Mouse (Mus musculus) neural tube, embryonic 14.5 days (tissue): ENCODE measurements at regions not wholly inside any gene's neighbourhood (a gene's known extent, or its start where the extent isn't known, plus 50 kb on each side); places are given as distances from the start of the nearest gene placed in this dataset.
A peak's percentile ranks its signal among the peaks of the same experiment; 100 is the strongest.

Experiments
- ATAC-seq: fragments of 200-750 bp; cut with Nextera tagmentation; 2 replicates; pipeline ENCODE4 v1.8.0; 2017; ENCODE audit warnings: low read depth, mild to moderate bottlenecking, moderate TSS enrichment, moderate library complexity
- H3K27ac ChIP-seq: fragments of 300-500 bp; sonication (generic); 2 replicates; pipeline ENCODE4 v1.5.1; 2014; ENCODE audit warnings: low read depth, mild to moderate bottlenecking, control low read depth, low read length, moderate library complexity, mixed read lengths
- H3K27me3 ChIP-seq: fragments of 300-500 bp; sonication (generic); 2 replicates; pipeline ENCODE4 v1.6.1; 2014; ENCODE audit warnings: low read length; ENCODE audit not compliant: control insufficient read depth, insufficient read depth
- H3K36me3 ChIP-seq: fragments of 300-500 bp; sonication (generic); 2 replicates; pipeline ENCODE4 v1.6.1; 2014; ENCODE audit warnings: low read length, mixed read lengths; ENCODE audit not compliant: control insufficient read depth, insufficient read depth
- H3K4me1 ChIP-seq: fragments of 300-500 bp; sonication (generic); 2 replicates; pipeline ENCODE4 v1.6.1; 2014; ENCODE audit warnings: low read length; ENCODE audit not compliant: control insufficient read depth, insufficient read depth
- H3K4me2 ChIP-seq: fragments of 300-500 bp; sonication (generic); 2 replicates; pipeline ENCODE4 v1.6.1; 2014; ENCODE audit warnings: mild to moderate bottlenecking, low read depth, low read length, control low read depth
- H3K4me3 ChIP-seq: fragments of 300-500 bp; sonication (generic); 2 replicates; pipeline ENCODE4 v1.5.1; 2014; ENCODE audit warnings: low read depth, low read length, control low read depth, mixed read lengths
- H3K9ac ChIP-seq: fragments of 300-500 bp; sonication (generic); replicated peaks from 2 replicates; pipeline ENCODE4 v1.6.1; 2014; ENCODE audit warnings: low read depth, mild to moderate bottlenecking, control low read depth, low read length, mixed read lengths
- H3K9me3 ChIP-seq: fragments of 300-500 bp; sonication (generic); 2 replicates; pipeline ENCODE4 v1.6.1; 2016; ENCODE audit warnings: low read length; ENCODE audit not compliant: control insufficient read depth
- WGBS: fragments of 180-500 bp; shearing (Covaris S2); extraction: QIAGEN DNeasy Blood & Tissue Kit; methylation state at CpG from one replicate; pipeline ENCODE4 v1.1.7; 2014; 5-methylcytosine and 5-hydroxymethylcytosine counted together

DNA sequence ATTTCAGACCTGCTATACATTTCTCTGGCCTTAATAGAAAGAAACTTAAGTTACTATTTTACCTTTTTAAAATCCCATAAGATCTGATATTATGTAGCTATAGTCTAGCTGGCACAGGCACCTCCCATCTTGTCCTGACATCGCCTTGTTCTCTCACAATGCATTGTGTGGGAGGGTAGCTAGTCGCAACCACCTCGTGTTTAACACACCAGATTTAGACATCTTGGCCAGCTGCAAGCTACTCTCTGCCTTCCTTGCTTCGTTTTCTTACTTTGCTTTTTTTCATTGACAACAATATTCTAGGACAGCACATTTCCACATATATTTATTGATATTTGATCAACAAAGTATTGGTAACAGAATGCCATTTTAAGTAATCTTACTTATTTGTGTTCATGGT is 314.4 kb upstream of the Sall1 start:
- ATAC-seq, result no peak
- no peaks in the 10 kb centered on the region for H3K4me1 ChIP-seq
- H3K9ac ChIP-seq, result no peak overlapping the region
- no peaks in the 10 kb centered on the region for H3K36me3 ChIP-seq
- 73% methylated on average over 4 of the region's 4 CpGs for WGBS
- H3K27ac ChIP-seq, result no peak overlapping the region
- H3K4me2 ChIP-seq, result no peak overlapping the region
- no peaks in the 10 kb centered on the region for H3K9me3 ChIP-seq
- no peak overlapping the region for H3K4me3 ChIP-seq
- no peaks in the 10 kb centered on the region for H3K27me3 ChIP-seq

DNA sequence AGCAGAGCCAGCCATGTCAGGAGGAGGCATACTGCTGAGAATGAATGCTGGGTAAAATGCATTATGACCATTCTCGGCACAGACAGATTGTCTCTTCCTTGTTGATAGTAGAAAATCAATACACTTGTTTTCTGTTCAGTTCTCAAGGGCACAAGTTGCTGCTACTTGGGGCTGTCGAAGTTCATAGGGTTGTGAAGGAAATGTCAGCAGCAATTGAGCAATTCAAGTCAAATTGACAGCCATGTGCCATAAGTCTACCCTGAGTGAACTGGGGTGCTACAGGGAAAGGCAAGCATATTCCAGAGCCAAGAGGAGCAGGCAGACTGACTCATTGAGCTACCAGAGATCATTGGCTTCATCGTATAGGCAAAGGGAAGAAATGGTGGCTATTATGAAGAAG is 301.6 kb upstream of the Sall1 start:
- H3K9ac ChIP-seq, result no peak overlapping the region
- H3K9me3 ChIP-seq, result no peaks in the 10 kb centered on the region
- no peak overlapping the region for H3K4me3 ChIP-seq
- no peak for ATAC-seq
- no peaks in the 10 kb centered on the region for H3K36me3 ChIP-seq
- H3K27me3 ChIP-seq, result no peaks in the 10 kb centered on the region
- H3K27ac ChIP-seq, result no peak overlapping the region
- no peaks in the 10 kb centered on the region for H3K4me1 ChIP-seq
- 77% methylated on average over 3 of the region's 3 CpGs for WGBS
- H3K4me2 ChIP-seq, result no peak overlapping the region

DNA sequence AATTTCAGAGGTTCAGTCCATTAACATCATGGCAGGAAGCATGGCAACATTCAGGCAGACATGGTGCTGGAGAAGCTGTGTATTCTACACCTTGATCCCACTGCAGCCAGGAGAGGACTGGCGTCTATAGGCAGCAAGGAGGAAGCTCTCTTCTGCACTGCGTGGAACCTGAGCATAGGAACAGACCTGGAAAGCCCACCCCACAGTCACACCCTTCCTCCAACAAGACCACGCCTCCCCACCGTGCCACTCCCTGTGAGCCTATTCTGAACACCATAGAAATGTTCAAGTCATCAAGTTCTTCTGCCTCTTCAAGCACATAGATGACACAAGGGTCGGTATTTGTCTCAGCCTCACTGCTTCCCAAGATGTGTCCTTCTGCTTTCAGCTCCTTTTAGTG is 297.7 kb upstream of the Sall1 start:
- 92% methylated on average over 5 of the region's 5 CpGs for WGBS
- Histone ChIP-seq H3K4me3 (no peak overlapping the region), H3K36me3 (no peaks in the 10 kb centered on the region), H3K4me2 (no peak overlapping the region), H3K9me3 (no peaks in the 10 kb centered on the region), H3K9ac (no peak overlapping the region), H3K27me3 (no peaks in the 10 kb centered on the region), H3K4me1 (no peaks in the 10 kb centered on the region), H3K27ac (no peak overlapping the region)
- no peak for ATAC-seq

DNA sequence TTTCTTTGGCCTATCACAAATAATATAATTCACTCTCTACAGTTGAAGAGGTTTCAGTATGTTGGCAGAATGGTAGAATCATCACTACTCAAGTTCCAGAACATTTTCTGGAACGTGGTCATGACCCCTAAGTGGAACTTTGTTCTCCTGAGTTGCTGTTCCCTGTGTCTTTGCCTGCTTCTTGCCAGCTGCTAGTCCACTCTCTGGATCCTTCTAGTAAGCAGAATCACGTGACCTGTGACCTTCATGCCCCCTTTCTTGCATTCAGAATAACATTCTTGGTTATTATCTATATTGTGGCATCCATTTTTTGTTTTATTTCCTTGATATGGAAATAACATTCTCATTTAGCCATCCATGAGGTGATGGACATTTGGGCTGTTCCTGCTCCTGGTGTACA is 291.5 kb upstream of the Sall1 start:
- no peaks in the 10 kb centered on the region for H3K27me3 ChIP-seq
- WGBS, result 83% methylated on average over 2 of the region's 2 CpGs

DNA sequence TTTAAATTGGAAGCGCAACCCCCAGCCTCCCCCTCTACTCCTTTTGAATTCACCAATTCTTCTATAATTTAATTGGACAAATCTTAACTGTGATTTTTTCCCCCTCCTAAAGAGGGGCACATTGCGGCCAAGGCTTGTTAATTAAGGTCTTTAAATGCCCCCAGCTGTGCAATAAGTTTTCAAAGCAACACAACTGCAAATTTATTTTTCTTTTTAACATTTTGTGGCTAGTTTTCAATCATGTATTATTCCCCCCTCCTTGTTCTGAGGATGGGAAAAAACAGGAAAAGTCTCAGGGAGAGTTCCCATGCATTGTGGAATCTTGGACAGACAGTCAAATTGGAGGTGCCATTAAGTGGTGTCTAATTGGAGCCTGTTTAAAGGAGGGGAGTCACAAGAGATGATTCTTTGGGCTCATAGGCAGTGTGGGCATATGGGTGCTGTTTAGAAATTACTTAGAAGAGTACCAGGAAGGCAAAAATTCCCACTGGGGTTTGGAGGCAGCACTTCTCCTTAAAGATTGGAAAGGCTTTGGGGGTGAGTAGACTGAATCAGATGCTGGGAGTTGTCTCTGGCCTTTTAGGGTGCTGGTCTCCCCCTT is 281.9 kb upstream of the Sall1 start:
- Histone ChIP-seq H3K4me1 (peaks cover 3% of the 10 kb centered on the region; the same call in 1 of the 2 replicates), H3K36me3 (no peaks in the 10 kb centered on the region), H3K27ac (no peak overlapping the region), H3K27me3 (no peaks in the 10 kb centered on the region), H3K4me2 (no peak overlapping the region), H3K9me3 (no peaks in the 10 kb centered on the region), H3K9ac (no peak overlapping the region), H3K4me3 (no peak overlapping the region)
- 63% methylated on average over 2 of the region's 2 CpGs for WGBS
- no peak for ATAC-seq

More for the DNA sequence above, 291.5 kb upstream of the Sall1 start:
- Histone ChIP-seq H3K9ac (no peak overlapping the region), H3K27ac (no peak overlapping the region), H3K4me2 (no peak overlapping the region), H3K4me1 (no peaks in the 10 kb centered on the region), H3K36me3 (no peaks in the 10 kb centered on the region), H3K9me3 (no peaks in the 10 kb centered on the region), H3K4me3 (no peak overlapping the region)
- ATAC-seq, result no peak

DNA sequence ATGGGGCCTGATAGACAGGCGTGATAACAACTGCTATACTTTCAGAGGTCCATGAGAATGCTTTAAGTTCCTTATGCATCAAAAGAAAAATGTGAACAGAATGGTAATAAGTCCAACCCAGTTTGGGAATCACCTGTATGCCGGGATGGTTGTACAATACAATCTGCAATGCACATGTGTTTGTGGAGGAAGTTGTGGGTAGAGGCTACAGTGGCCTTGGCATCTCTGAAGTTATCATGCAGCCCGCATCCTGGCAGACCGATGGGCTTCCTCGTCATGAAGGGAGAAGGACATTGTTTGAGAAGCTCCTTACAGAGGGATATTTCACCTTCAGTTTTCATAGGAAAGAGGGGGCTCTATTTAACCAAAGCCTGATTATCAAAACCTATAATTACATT is 281.3 kb upstream of the Sall1 start:
- Histone ChIP-seq H3K4me1 (peaks cover 3% of the 10 kb centered on the region; the same call in 1 of the 2 replicates), H3K27me3 (no peaks in the 10 kb centered on the region), H3K27ac (no peak overlapping the region), H3K36me3 (no peaks in the 10 kb centered on the region), H3K9me3 (no peaks in the 10 kb centered on the region), H3K4me2 (no peak overlapping the region), H3K9ac (no peak overlapping the region), H3K4me3 (no peak overlapping the region)
- 52% methylated on average over 5 of the region's 5 CpGs for WGBS
- ATAC-seq, result no peak

DNA sequence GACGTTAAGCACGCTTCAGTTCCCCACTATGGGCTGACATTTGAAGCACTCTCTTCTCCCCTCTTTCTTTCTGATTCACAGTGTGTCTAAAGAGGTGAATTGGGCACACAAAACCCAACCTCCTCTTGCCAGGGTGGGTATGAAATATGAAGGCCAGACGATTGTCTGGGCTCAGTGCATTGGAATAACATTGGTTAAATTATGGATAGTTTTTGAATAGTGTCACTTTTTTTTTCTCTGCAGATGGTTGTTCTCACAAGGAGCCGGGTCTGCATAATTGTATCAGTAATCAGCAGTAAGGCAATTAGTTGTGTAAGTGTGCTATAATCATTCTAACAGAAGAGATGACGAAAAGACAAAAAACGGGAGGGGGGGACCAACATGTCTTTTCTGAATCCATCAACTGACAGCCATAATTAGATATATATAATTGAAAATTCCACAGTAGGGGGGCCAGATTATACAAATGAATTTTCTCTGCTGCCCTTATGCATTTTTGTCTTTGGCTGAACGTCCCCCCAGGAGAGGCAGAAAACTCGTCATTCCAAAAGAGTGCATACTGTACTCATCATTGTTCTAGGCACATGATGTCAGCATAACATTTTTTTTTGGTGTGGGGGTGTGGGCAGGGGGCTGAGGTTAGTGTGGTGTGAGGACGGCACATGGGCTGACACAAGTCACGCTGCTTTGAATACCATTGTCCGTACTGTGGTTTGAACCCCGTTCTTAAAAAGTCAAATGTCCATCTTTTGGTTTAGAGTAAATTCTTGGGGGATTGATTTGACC is 280.7 kb upstream of the Sall1 start:
- 25% methylated on average over 12 of the region's 12 CpGs for WGBS
- H3K36me3 ChIP-seq, result no peaks in the 10 kb centered on the region
- H3K27ac ChIP-seq, result no peak overlapping the region
- H3K27me3 ChIP-seq, result no peaks in the 10 kb centered on the region
- no peak for ATAC-seq
- H3K4me3 ChIP-seq, result no peak overlapping the region
- no peak overlapping the region for H3K4me2 ChIP-seq
- H3K9me3 ChIP-seq, result no peaks in the 10 kb centered on the region
- peaks cover 3% of the 10 kb centered on the region; the same call in 1 of the 2 replicates for H3K4me1 ChIP-seq
- no peak overlapping the region for H3K9ac ChIP-seq

DNA sequence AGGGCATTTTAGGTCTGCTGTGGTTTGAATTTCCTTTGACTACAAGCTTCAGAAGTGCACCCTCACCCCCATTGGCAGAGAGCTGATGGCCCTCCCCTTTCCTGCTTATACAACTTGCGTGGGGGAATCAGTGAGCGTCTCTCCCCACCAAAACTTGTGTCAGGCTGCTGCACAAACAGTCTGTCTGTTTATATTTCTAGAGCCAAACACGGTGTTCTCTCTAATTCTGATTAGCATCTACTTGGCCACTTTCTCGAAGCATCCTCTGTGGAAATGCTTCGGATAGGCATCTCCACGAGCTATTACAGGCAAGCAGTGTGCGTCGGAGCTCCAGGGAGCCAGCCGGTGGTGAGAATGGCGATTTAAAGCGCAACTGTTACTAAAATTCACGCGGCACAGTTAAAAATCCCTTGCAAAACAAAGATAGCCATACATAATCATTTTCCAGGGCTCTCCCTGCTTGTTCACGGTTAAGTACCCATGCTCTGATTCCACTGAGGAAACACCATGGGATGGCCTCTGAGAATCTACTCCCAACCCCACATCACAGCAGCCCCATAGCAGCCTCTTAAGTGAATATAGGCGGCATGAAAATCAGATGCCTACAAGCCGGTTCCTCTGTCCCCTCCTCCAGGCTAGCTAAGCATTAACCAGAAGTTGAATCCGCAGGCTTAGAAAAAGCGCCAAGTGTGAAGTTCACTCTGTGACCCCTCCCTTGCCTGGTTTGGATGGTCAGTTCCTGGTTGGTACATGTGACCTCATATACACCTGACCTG is 273.7 kb upstream of the Sall1 start:
- no peak for ATAC-seq
- 16% methylated on average over 18 of the region's 18 CpGs for WGBS
- Histone ChIP-seq H3K27me3 (no peaks in the 10 kb centered on the region), H3K9me3 (no peaks in the 10 kb centered on the region), H3K4me2 (peak overlapping the region; percentile 35), H3K9ac (no peak overlapping the region), H3K4me3 (no peak overlapping the region), H3K4me1 (no peaks in the 10 kb centered on the region), H3K36me3 (no peaks in the 10 kb centered on the region), H3K27ac (no peak overlapping the region)
